Mouse (Mus musculus): Measurements from ENCODE around the gene St6galnac3.

DNA sequence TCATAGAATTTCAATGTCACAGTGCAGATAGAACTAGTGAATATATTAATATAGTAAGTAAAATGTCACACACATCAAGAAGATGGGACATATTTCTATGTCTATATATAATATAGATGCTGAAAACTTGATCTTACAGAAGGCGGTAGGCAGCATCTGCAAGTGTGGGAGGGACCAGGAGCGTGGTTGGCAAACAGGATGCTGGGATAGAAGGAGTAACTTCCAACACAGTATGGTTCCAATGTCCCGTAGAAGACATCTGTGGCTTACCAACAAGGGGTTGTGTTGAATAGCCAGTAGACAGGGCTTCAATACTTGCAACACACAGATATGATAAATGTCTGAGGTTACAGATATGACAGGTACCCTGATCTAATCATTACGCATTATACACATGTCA is 435.0 kb downstream of the St6galnac3 start:
- TF ChIP-seq CTCF (IDR thresholded peaks at IDR 0.05; ENCODE audit: borderline replicate concordance, insufficient read depth, low read length) = no peak
- TF ChIP-seq POLR2A (IDR thresholded peaks at IDR 0.05; ENCODE audit: low read depth, low read length) = no peak

All from embryonic fibroblast, embryonic 13.5 days (primary cell).